Mouse (Mus musculus): ENCODE data around the gene Slc19a3.
A peak's percentile ranks its signal among the peaks of the same experiment; 100 is the strongest.
"Not testable (repeated sequence)": the region's sequence is repeated elsewhere in the genome, so short reads cannot be mapped to it uniquely, and the experiment has no call there.

The Slc19a3 gene

GRCm38 (mm10) chr1:83007471-83007870 is 30.8 kb downstream of the Slc19a3 start:
- no peak for DNase-seq (ENCODE audit: low spot score in 2 of 2)

- no peak for DNase-seq (ENCODE audit: low spot score in 2 of 2)
These were observed 31.7 kb downstream of the Slc19a3 start for GRCm38 (mm10) chr1:83006218-83007179.

- not testable (repeated sequence) for DNase-seq (ENCODE audit: low spot score in 2 of 2)
These were observed 37.9 kb downstream of the Slc19a3 start, which contains the start of gene Gm47959 for GRCm38 (mm10) chr1:83000306-83000705. Gene Gm47959, plus strand, starts transcription at chr1:83000548.

GRCm38 (mm10) chr1:82993947-82994346 is 44.3 kb downstream of the Slc19a3 start:
- no peak for DNase-seq (ENCODE audit: low spot score in 2 of 2)

- DNase-seq (ENCODE audit: low spot score in 2 of 2), result no peak
These were observed 46.2 kb downstream of the Slc19a3 start for GRCm38 (mm10) chr1:82992093-82992492.

- no peak for DNase-seq (ENCODE audit: low spot score in 2 of 2)
These were observed 46.7 kb downstream of the Slc19a3 start for GRCm38 (mm10) chr1:82991596-82991995.

- no peak for DNase-seq (ENCODE audit: low spot score in 2 of 2)
These were observed 47.2 kb downstream of the Slc19a3 start for GRCm38 (mm10) chr1:82991062-82991461.

- no peak for DNase-seq (ENCODE audit: low spot score in 2 of 2)
These were observed 50.6 kb downstream of the Slc19a3 start for GRCm38 (mm10) chr1:82987530-82988198.

- DNase-seq (ENCODE audit: low spot score in 2 of 2), result no peak
These were observed 51.5 kb downstream of the Slc19a3 start for GRCm38 (mm10) chr1:82986738-82987137.

GRCm38 (mm10) chr1:82977840-82978239 is 60.4 kb downstream of the Slc19a3 start:
- DNase-seq (ENCODE audit: low spot score in 2 of 2), result no peak

GRCm38 (mm10) chr1:82975750-82976149 is 62.5 kb downstream of the Slc19a3 start:
- DNase-seq (ENCODE audit: low spot score in 2 of 2), result no peak

GRCm38 (mm10) chr1:82974342-82974741 is 63.9 kb downstream of the Slc19a3 start:
- no peak for DNase-seq (ENCODE audit: low spot score in 2 of 2)

GRCm38 (mm10) chr1:82973901-82974300 is 64.3 kb downstream of the Slc19a3 start:
- no peak for DNase-seq (ENCODE audit: low spot score in 2 of 2)

- DNase-seq (ENCODE audit: low spot score in 2 of 2), result no peak
These were observed 65.0 kb downstream of the Slc19a3 start for GRCm38 (mm10) chr1:82973244-82973643.

- DNase-seq (ENCODE audit: low spot score in 2 of 2), result peak in 1 of 2 experiments; percentile 9
These were observed 66.2 kb downstream of the Slc19a3 start for GRCm38 (mm10) chr1:82972046-82972445.

- DNase-seq (ENCODE audit: low spot score in 2 of 2), result no peak
These were observed 71.8 kb downstream of the Slc19a3 start for GRCm38 (mm10) chr1:82966413-82966812.

Data from urinary bladder, postnatal 36 days (tissue).